Mouse (Mus musculus) embryonic facial prominence, embryonic 15.5 days (tissue): ENCODE results near the gene Tll1. TPM values are rescaled to one million over a fixed set of nuclear protein-coding genes. Genes with fewer than 3 reads are reported as not detected.

Experiments
- ATAC-seq: fragments of 200-750 bp; cut with Nextera tagmentation; 2 replicates; pipeline ENCODE4 v1.8.0; 2017; ENCODE audit warnings: low read depth, moderate TSS enrichment; ENCODE audit not compliant: insufficient number of reproducible peaks, low FRiP score, low TSS enrichment
- H3K27ac ChIP-seq: fragments of 300-500 bp; sonication (generic); replicated peaks from 2 replicates; pipeline ENCODE4 v1.5.1; 2015; ENCODE audit warnings: mild to moderate bottlenecking, inconsistent platforms
- H3K27me3 ChIP-seq: fragments of 300-500 bp; sonication (generic); 2 replicates; pipeline ENCODE4 v1.6.1; 2015; ENCODE audit warnings: inconsistent platforms
- H3K36me3 ChIP-seq: fragments of 300-500 bp; sonication (generic); 2 replicates; pipeline ENCODE4 v1.6.1; 2015; ENCODE audit warnings: mild to moderate bottlenecking, inconsistent platforms
- H3K4me1 ChIP-seq: fragments of 300-500 bp; sonication (generic); 2 replicates; pipeline ENCODE4 v1.6.1; 2015; ENCODE audit warnings: inconsistent platforms
- H3K4me2 ChIP-seq: fragments of 300-500 bp; sonication (generic); replicated peaks from 2 replicates; pipeline ENCODE4 v1.6.1; 2015; ENCODE audit warnings: mild to moderate bottlenecking, inconsistent platforms
- H3K4me3 ChIP-seq: fragments of 300-500 bp; sonication (generic); replicated peaks from 2 replicates; pipeline ENCODE4 v1.5.1; 2015; ENCODE audit warnings: mild to moderate bottlenecking, inconsistent platforms
- H3K9ac ChIP-seq: fragments of 300-500 bp; sonication (generic); 2 replicates; pipeline ENCODE4 v1.6.1; 2015; ENCODE audit warnings: inconsistent platforms
- H3K9me3 ChIP-seq: fragments of 300-500 bp; sonication (generic); replicated peaks from 2 replicates; pipeline ENCODE4 v1.6.1; 2016; ENCODE audit warnings: inconsistent platforms
- WGBS: fragments of 180-500 bp; shearing (Covaris S2); methylation state at CpG from one replicate; pipeline ENCODE4 v1.1.7; 2015; 5-methylcytosine and 5-hydroxymethylcytosine counted together
- polyA plus RNA-seq: library from polyadenylated mRNA; unstranded; fragments of >200 nt; fragmentation: Nextera tagmentation; extraction: Ambion mirVana; gene quantifications from 2 replicates; pipeline ENCODE4 v1.2.1, GENCODE M21; 2015

The Tll1 gene
- polyA plus RNA-seq, 1 experiment from 2014 or later = 3.3 TPM

DNA sequence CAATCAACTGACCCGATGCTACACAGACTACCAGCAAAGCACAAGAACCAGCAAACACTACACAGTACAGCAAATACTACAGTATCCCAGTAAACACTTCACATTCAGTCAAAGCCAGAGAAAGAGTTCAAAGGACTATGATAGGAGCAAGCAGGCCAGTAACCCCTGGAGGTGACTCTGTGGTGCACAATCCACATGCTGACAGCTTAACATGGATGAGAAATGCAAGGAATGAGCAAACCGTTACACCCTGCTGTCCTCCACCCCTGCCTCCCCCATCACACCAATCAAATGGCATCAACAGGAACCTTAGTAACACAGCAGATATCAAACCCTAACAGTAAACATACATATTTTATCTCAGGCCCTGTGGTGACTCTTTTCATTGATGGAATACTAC lies 7.7 kb downstream of the Tll1 start:
- H3K27ac ChIP-seq = no peak overlapping the region
- no peak overlapping the region for H3K4me3 ChIP-seq
- no peaks in the 10 kb centered on the region for H3K9me3 ChIP-seq
- no peak overlapping the region for H3K4me2 ChIP-seq
- H3K4me1 ChIP-seq = no peaks in the 10 kb centered on the region
- WGBS = 75% methylated on average over 2 of the region's 2 CpGs
- no peaks in the 10 kb centered on the region for H3K27me3 ChIP-seq
- ATAC-seq = no peak
- no peaks in the 10 kb centered on the region for H3K36me3 ChIP-seq
- H3K9ac ChIP-seq = no peak overlapping the region

DNA sequence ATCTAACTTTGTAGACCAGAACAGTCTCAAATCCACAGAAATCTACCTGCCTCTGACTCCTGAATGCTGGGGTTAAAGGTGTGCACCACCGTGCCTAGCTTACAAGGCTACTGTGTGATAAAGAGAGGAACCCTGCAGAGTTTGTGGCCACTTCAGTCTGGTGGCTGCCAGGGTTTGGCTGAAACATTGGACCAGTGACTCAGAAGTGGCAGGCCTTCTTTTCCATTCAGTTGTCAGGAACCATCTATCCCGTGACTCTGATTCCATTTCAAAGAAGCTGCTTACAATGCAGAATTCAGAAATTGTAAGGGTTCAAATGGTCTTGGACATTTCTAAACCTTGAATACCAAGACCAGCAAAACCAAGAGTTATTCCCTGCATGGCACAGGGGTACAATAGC lies 12.7 kb downstream of the Tll1 start:
- Histone ChIP-seq H3K36me3 (no peaks in the 10 kb centered on the region), H3K4me2 (no peak overlapping the region), H3K9me3 (no peaks in the 10 kb centered on the region), H3K27me3 (no peaks in the 10 kb centered on the region), H3K9ac (no peak overlapping the region), H3K27ac (no peak overlapping the region), H3K4me3 (no peak overlapping the region), H3K4me1 (no peaks in the 10 kb centered on the region)
- WGBS = 70% methylated on average over 2 of the region's 2 CpGs
- no peak for ATAC-seq

DNA sequence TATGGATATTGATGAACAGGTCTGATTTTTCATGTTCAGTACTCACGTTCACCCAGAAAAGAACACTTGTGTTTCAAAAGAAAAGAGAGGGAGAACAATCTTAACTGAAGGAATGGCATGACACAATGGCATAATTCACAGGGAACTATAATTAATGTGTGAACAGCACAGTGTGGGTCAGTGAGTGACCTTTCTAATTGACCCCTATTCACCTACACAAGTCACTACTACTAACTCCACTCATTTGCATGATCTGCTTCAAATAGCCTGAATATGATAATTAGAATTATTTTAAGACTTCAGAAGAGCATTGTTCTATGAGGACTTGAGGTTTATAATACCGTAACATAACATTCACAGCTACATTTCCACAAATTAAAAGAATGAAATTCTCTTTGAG lies 18.2 kb downstream of the Tll1 start:
- no peak for ATAC-seq
- H3K27me3 ChIP-seq = no peaks in the 10 kb centered on the region
- H3K9me3 ChIP-seq = no peaks in the 10 kb centered on the region
- no peak overlapping the region for H3K4me3 ChIP-seq
- H3K9ac ChIP-seq = no peak overlapping the region
- no peaks in the 10 kb centered on the region for H3K36me3 ChIP-seq
- H3K27ac ChIP-seq = no peak overlapping the region
- H3K4me1 ChIP-seq = no peaks in the 10 kb centered on the region
- WGBS = 84% methylated on average over 2 of the region's 2 CpGs
- no peak overlapping the region for H3K4me2 ChIP-seq

DNA sequence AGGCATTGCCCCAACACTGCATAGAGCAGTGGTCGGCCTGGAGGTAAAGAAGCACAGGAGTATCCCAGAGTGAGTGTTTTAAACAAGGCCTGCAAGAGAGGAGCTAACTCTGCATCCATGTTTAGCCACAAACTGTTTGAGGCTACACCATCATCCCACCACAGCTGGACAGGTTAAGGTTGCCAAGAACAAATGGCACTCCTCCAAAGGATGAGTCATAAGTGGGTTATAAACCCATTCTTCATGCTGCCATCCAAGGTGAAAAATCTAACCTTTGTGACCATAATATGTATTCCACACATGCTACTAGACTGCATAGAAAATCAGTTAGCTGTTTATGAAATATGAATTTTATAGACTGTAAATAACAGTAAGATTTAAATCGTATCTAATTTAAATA lies 29.1 kb downstream of the Tll1 start:
- H3K4me1 ChIP-seq = no peaks in the 10 kb centered on the region
- no peak overlapping the region for H3K4me3 ChIP-seq
- WGBS = 91% methylated on average over 2 of the region's 2 CpGs
- H3K4me2 ChIP-seq = no peak overlapping the region
- H3K27ac ChIP-seq = no peak overlapping the region
- no peaks in the 10 kb centered on the region for H3K9me3 ChIP-seq
- ATAC-seq = no peak; the same call in 1 of the 2 replicates
- H3K9ac ChIP-seq = no peak overlapping the region
- H3K36me3 ChIP-seq = no peaks in the 10 kb centered on the region
- H3K27me3 ChIP-seq = no peaks in the 10 kb centered on the region

DNA sequence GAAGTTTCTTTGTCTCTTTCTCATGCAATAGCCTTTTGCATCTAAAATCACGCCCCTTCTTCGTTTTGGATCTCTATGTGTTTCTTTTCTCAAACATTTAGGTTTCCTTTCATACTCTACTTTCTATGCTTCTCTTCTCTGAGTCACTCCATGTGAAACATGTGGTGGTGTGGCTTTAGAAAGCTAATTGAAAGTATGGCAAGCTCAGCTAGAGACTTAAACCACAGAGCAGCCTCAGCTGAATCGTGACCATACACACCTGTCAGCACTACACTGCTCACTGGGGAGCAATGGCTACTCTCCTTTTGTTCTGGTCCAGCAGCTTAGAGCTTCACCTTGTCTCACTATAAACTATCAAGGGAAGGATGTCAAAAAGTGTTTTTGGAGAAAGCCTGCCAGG lies 31.2 kb downstream of the Tll1 start:
- no peak overlapping the region for H3K27ac ChIP-seq
- H3K4me3 ChIP-seq = no peak overlapping the region
- H3K36me3 ChIP-seq = no peaks in the 10 kb centered on the region
- no peak overlapping the region for H3K4me2 ChIP-seq
- H3K27me3 ChIP-seq = no peaks in the 10 kb centered on the region
- no peak overlapping the region for H3K9ac ChIP-seq
- ATAC-seq = no peak
- no peaks in the 10 kb centered on the region for H3K4me1 ChIP-seq
- 67% methylated on average over 3 of the region's 3 CpGs for WGBS
- no peaks in the 10 kb centered on the region for H3K9me3 ChIP-seq

DNA sequence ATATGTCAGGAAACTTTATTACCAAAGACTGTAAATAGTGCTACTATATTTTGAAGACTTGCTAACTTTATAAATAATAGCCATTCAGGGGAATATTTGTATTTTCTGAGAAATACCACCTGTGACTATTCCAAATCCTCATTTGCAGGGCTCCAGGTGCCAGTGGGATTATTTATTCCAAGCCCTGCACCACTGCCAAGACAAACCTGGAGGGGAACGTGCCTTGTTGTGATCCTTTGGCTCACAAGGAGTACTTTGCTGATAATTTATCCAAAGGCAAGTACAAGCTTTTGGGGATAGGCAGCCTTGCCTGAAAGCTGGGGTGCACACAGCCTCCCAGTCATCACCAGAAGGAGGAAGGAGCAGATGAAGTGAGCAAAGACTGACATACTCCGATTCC lies 32.3 kb downstream of the Tll1 start:
- no peak overlapping the region for H3K27ac ChIP-seq
- no peaks in the 10 kb centered on the region for H3K36me3 ChIP-seq
- H3K4me2 ChIP-seq = no peak overlapping the region
- H3K4me1 ChIP-seq = no peaks in the 10 kb centered on the region
- no peak for ATAC-seq
- H3K9ac ChIP-seq = no peak overlapping the region
- 72% methylated on average over 2 of the region's 2 CpGs for WGBS
- no peak overlapping the region for H3K4me3 ChIP-seq
- H3K9me3 ChIP-seq = no peaks in the 10 kb centered on the region
- no peaks in the 10 kb centered on the region for H3K27me3 ChIP-seq

DNA sequence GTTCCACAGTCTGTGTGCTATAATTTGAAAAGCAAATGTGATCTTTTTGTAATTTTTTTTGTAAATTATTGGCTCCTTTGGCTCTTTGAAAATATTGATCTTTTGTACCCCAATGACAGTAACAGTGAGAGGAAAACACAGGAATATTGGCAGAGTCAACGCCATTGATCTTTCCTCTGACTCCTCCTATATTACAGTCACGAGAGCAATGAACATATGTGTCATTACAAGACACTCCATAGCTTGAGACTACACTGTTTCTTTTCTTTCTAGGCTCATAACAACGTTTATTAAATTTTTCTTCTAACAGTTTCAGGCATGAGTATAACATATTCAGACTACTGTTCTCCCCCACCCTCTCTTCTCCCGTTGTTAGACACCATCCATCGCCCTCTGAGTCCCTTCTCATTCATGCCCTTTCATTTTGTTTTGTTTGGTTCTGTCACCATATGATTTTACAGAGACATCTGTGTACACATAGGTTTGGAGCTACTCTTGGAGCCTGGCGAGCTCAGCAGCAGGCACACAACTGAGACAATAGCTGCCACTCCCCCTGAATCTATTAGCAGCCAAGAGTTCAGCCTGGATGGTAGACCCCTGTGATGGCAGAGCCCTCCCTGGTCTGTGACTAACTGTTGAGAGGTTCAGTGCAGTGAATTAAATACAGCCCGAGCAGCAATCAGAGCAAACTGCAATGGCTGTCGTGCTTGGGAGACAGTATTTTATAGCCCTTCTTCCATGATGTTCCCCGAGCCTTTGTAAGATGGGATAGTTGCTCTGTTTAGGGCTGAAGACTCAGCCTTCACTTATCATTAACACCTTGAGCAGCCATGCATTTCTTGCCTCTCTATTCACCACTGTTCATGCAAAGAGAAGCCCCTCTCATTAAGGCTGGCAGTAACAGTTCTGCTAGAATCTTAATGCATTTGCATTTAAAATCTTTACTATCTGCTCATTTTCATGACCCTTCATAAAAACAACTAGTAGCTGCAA lies 52.9 kb downstream of the Tll1 start:
- Histone ChIP-seq H3K27me3 (no peaks in the 10 kb centered on the region), H3K27ac (no peak overlapping the region), H3K4me2 (no peak overlapping the region), H3K4me1 (no peaks in the 10 kb centered on the region), H3K9ac (no peak overlapping the region), H3K36me3 (no peaks in the 10 kb centered on the region), H3K4me3 (no peak overlapping the region), H3K9me3 (no peaks in the 10 kb centered on the region)
- 61% methylated on average over 9 of the region's 9 CpGs for WGBS
- ATAC-seq = no peak

DNA sequence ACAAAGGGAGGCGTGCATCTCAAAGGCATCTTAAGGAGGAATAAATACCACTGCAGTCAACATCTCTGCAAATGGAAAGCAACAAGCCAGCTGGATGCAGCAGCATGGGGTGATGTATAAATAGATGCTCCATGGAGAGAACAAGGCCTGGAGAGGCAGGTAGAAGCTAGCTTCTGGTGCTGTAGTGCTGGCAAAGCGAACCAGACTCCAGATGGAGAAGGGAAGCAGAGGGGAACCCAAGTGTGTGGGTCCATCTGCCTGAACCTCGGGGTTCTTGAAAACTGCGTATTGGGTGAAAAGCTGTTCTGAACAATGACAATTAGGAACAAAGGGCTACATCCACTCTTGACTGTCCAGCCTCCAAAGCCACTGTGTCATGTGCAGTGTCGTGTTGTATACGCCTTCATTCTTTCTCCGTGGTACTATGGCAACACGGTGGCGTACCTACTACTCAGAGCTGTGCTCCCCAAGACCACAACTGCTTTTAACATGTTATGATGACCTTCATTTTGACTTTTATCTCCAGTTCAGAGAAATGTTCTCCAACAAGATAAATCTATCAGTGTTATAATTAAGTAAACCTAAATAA lies 53.8 kb downstream of the Tll1 start:
- Histone ChIP-seq H3K36me3 (no peaks in the 10 kb centered on the region), H3K4me3 (no peak overlapping the region), H3K9ac (no peak overlapping the region), H3K4me1 (no peaks in the 10 kb centered on the region), H3K27ac (no peak overlapping the region), H3K9me3 (no peaks in the 10 kb centered on the region), H3K4me2 (no peak overlapping the region), H3K27me3 (no peaks in the 10 kb centered on the region)
- ATAC-seq = no peak
- WGBS = 80% methylated on average over 9 of the region's 9 CpGs

DNA sequence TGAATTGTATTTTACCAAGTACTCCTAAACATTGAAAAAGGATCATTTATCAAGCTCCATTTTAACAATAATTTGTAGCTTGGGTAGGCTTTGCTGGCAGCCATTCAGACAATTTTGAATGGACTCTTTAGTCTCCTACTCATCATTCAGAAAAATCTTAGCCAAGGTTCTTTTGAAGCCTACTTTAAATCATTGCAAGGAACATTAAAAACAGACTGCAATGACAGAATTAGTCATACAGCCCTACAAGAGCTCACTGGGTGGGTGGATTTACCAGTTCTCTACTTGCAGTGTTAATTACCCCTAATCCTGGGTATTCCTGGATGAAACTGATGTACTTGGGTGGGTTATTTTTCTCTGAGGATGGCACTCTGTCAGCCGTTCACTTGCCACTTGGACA lies 69.5 kb downstream of the Tll1 start:
- no peaks in the 10 kb centered on the region for H3K4me1 ChIP-seq
- no peaks in the 10 kb centered on the region for H3K9me3 ChIP-seq
- H3K4me2 ChIP-seq = no peak overlapping the region
- WGBS = 59% methylated on average over 1 of the region's 1 CpGs
- no peak overlapping the region for H3K9ac ChIP-seq
- no peak for ATAC-seq
- H3K36me3 ChIP-seq = no peaks in the 10 kb centered on the region
- no peak overlapping the region for H3K4me3 ChIP-seq
- H3K27me3 ChIP-seq = no peaks in the 10 kb centered on the region
- no peak overlapping the region for H3K27ac ChIP-seq

DNA sequence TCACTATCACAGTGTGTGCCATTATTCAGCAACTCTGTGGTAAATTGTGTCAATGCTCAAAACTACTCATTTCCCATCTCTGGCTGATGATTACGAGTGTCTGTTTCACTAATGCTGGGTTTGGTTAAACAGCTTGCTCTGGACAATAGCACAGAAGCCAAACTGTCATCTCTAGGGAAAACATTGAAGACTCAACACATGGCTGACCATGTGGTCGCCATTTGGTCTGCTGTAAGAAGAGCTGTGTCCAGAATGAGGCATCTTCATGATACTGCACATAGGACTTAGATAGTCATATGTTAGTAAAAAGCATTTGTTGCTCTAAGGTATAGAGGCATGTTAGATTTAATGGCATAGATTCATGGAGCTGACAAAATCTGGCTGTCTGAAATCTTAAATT lies 98.9 kb downstream of the Tll1 start:
- H3K9me3 ChIP-seq = no peaks in the 10 kb centered on the region
- H3K4me2 ChIP-seq = no peak overlapping the region
- ATAC-seq = no peak
- WGBS = 71% methylated on average over 2 of the region's 2 CpGs
- no peak overlapping the region for H3K27ac ChIP-seq
- H3K4me3 ChIP-seq = no peak overlapping the region
- H3K27me3 ChIP-seq = no peaks in the 10 kb centered on the region
- no peak overlapping the region for H3K9ac ChIP-seq
- H3K4me1 ChIP-seq = no peaks in the 10 kb centered on the region
- no peaks in the 10 kb centered on the region for H3K36me3 ChIP-seq

DNA sequence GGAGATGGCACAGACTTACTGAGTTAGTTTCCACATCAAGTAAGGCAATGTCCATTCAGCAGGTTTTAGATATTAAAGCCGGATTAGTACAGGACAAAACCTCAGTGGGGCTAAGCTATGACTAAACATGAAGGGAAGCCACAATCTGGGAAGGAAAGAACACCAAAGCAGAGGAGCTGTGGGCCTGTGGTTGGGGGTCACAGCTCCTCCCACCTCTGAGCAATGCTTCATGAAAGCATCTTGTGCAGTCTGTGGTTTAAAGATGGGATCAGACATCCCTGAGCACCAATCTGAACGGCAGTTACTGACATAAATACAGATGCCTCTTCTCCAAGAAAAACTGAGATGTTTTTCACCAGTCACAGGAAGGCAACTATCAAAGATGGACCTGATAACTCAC lies 132.7 kb downstream of the Tll1 start:
- 42% methylated on average over 2 of the region's 2 CpGs for WGBS
- no peak overlapping the region for H3K4me2 ChIP-seq
- H3K4me1 ChIP-seq = no peaks in the 10 kb centered on the region
- H3K4me3 ChIP-seq = no peak overlapping the region
- H3K36me3 ChIP-seq = no peaks in the 10 kb centered on the region
- H3K9ac ChIP-seq = no peak overlapping the region
- H3K27ac ChIP-seq = no peak overlapping the region
- no peaks in the 10 kb centered on the region for H3K9me3 ChIP-seq
- no peak for ATAC-seq
- no peaks in the 10 kb centered on the region for H3K27me3 ChIP-seq

DNA sequence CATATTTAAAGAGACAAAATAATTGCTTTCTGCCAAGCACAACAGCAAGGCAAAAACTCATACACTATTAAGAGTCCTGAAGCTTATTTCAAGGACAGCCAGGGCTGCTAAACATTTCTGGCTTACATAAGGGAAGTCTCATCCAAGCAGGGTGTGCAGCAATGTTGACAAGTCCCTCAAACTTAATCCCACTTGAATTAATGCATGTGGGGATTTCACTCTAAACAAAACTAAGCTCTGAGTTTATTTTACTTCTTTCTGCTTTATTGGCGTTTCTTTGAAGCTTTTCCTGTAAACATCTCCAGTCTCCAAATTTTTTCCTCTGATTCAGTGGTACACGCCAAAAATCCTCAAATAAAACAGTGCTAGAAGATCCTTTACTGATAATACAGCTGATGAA lies 146.2 kb downstream of the Tll1 start:
- Histone ChIP-seq H3K9ac (no peak overlapping the region), H3K27ac (no peak overlapping the region), H3K4me2 (no peak overlapping the region), H3K36me3 (no peaks in the 10 kb centered on the region), H3K4me1 (no peaks in the 10 kb centered on the region), H3K9me3 (no peaks in the 10 kb centered on the region), H3K27me3 (no peaks in the 10 kb centered on the region), H3K4me3 (no peak overlapping the region)
- no peak for ATAC-seq
- WGBS = 45% methylated on average over 2 of the region's 2 CpGs
